In the genomic region with DNA sequence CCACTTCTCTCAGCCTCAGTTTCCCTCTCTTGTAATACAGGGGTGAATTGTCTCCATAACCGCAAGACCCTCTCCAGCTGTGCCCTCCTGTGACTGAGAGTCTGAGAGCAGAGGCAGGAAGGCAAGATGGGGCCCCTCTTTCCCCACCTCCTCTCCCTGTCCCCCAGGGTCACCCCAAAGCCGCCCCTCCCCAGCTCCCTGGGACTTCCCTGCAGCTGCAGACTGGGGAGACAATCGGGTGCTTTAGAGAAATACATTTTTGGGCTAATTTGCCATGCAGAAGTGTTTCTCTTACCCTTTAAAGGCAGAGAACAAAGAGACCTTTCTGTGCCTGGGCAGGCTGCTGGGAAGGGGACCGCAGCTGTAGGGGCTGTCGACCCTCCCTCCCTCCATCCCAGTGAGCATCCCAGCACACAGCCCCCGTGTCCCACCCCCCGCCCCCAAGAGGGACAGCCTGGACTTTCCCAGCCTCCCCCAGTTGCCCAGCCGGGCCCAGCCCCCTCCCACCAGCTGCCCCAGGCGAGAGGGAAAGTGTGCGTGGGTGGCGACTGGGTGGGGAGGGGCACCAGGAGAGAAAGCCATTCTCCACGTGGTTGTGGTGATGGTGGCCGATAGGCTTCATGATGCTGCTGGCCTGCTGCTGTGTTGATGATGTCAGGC, we compare ENCODE assay signal across 9 mouse cellular contexts. TPM values are rescaled to one million over a fixed set of nuclear protein-coding genes. Genes with fewer than 3 reads are reported as not detected.
A peak's percentile ranks its signal among the peaks of the same experiment; 100 is the strongest.
DNase-seq lines count a peak whose midpoint lies in the region; ATAC-seq and TF ChIP-seq lines count a peak whose summit lies in the region.
"Had no signal": no experiment of that assay in that cellular context is flagged by ENCODE, and none has a peak within 500 bp of the region (broad histone marks: within the 10 kb centered on the region; RNA-seq: fewer than 3 reads in every experiment).

No protein-coding gene starts in this region.

- H3K27me3 ChIP-seq in lung, embryonic 15.5 days: peaks cover 22% of the 10 kb centered on the region
- H3K27me3 ChIP-seq in forebrain, embryonic 16.5 days (replicated peaks; ENCODE audit: control insufficient read depth, insufficient read depth, low read length): no peaks in the 10 kb centered on the region
- H3K27me3 ChIP-seq in limb, embryonic 15.5 days: no peaks in the 10 kb centered on the region
- no peaks in the 10 kb centered on the region for H3K27me3 ChIP-seq in lung, postnatal 0 days (replicated peaks; ENCODE audit: insufficient read depth, low read length)

- no peak for TF ChIP-seq CTCF in lung, adult 2 months (IDR thresholded peaks at IDR 0.05; ENCODE audit: insufficient read depth, low read length)
- no peak for TF ChIP-seq CTCF in lung, postnatal 0 days (IDR thresholded peaks at IDR 0.05)

- H3K4me2 ChIP-seq in lung, embryonic 15.5 days: no peak overlapping the region
- no peak overlapping the region for H3K4me2 ChIP-seq in forebrain, embryonic 16.5 days (ENCODE audit: low read length)
- peak overlapping the region; percentile 17; the same call in 1 of the 2 replicates for H3K4me2 ChIP-seq in limb, embryonic 15.5 days
- no peak overlapping the region for H3K4me2 ChIP-seq in lung, postnatal 0 days (replicated peaks; ENCODE audit: low read depth, low read length)

- no peaks in the 10 kb centered on the region for H3K36me3 ChIP-seq in lung, embryonic 15.5 days
- H3K36me3 ChIP-seq in forebrain, embryonic 16.5 days (ENCODE audit: control insufficient read depth, insufficient read depth): no peaks in the 10 kb centered on the region
- H3K36me3 ChIP-seq in limb, embryonic 15.5 days: no peaks in the 10 kb centered on the region
- H3K36me3 ChIP-seq in lung, postnatal 0 days (ENCODE audit: insufficient read depth, low read length): no peaks in the 10 kb centered on the region

- H3K4me1 ChIP-seq in lung, embryonic 15.5 days: no peaks in the 10 kb centered on the region
- no peaks in the 10 kb centered on the region for H3K4me1 ChIP-seq in lung, adult 2 months (ENCODE audit: control insufficient read depth, insufficient read depth, low read length)
- H3K4me1 ChIP-seq in forebrain, embryonic 16.5 days (replicated peaks; ENCODE audit: control insufficient read depth, insufficient read depth, low read length): peaks cover 18% of the 10 kb centered on the region
- peaks cover 20% of the 10 kb centered on the region; the same call in 1 of the 2 replicates for H3K4me1 ChIP-seq in limb, embryonic 15.5 days
- H3K4me1 ChIP-seq in lung, postnatal 0 days (ENCODE audit: insufficient read depth, low read depth, low read length): no peaks in the 10 kb centered on the region

- 0 out of 2 replicates have a peak, but pooled peaks have one; percentile 38 for ATAC-seq in lung, embryonic 15.5 days (ENCODE audit: borderline replicate concordance, extremely low read depth, low FRiP score, low TSS enrichment)
- peak; percentile 62 for ATAC-seq in forebrain, embryonic 16.5 days
- ATAC-seq in limb, embryonic 15.5 days (ENCODE audit: insufficient number of reproducible peaks, low FRiP score, low TSS enrichment, low read depth): peak; percentile 37; the same call in 1 of the 2 replicates
- no peak for ATAC-seq in lung, postnatal 0 days

- no peak for TF ChIP-seq EP300 in lung, postnatal 0 days (IDR thresholded peaks at IDR 0.05)

- TF ChIP-seq POLR2A in lung, adult 2 months (IDR thresholded peaks at IDR 0.05; ENCODE audit: borderline replicate concordance, extremely low read depth, low read depth, low read length): no peak

- no peak overlapping the region for H3K27ac ChIP-seq in lung, embryonic 15.5 days
- peak overlapping the region; percentile 41; the same call in 1 of the 2 replicates for H3K27ac ChIP-seq in forebrain, embryonic 16.5 days (ENCODE audit: low read length)
- H3K27ac ChIP-seq in limb, embryonic 15.5 days: 0 out of 2 replicates have a peak overlapping the region, but pooled peaks have one; percentile 24
- no peak overlapping the region for H3K27ac ChIP-seq in lung, postnatal 0 days (ENCODE audit: low read length)
- H3K27ac ChIP-seq: macrophage had no signal

- no peaks in the 10 kb centered on the region for H3K9me3 ChIP-seq in lung, embryonic 15.5 days
- H3K9me3 ChIP-seq in forebrain, embryonic 16.5 days (ENCODE audit: control insufficient read depth, low read length): no peaks in the 10 kb centered on the region
- H3K9me3 ChIP-seq in limb, embryonic 15.5 days: no peaks in the 10 kb centered on the region
- H3K9me3 ChIP-seq in lung, postnatal 0 days (ENCODE audit: low read length): no peaks in the 10 kb centered on the region

- H3K9ac ChIP-seq in lung, embryonic 15.5 days: no peak overlapping the region
- peak overlapping the region; percentile 28 for H3K9ac ChIP-seq in forebrain, embryonic 16.5 days (replicated peaks; ENCODE audit: low read depth, low read length)
- H3K9ac ChIP-seq in limb, embryonic 15.5 days: no peak overlapping the region
- H3K9ac ChIP-seq in lung, postnatal 0 days (replicated peaks; ENCODE audit: low read depth): no peak overlapping the region

- 20% methylated on average over 13 of the region's 13 CpGs for WGBS in lung, embryonic 15.5 days
- 29% methylated on average over 13 of the region's 13 CpGs for WGBS in lung, adult 2 months
- 9% methylated on average over 13 of the region's 13 CpGs for WGBS in forebrain, embryonic 16.5 days
- 19% methylated on average over 13 of the region's 13 CpGs for WGBS in limb, embryonic 15.5 days
- 20% methylated on average over 13 of the region's 13 CpGs for WGBS in lung, postnatal 0 days

- no peak overlapping the region for H3K4me3 ChIP-seq in lung, embryonic 15.5 days
- H3K4me3 ChIP-seq in lung, adult 2 months (replicated peaks; ENCODE audit: extremely low read depth, low read depth, low read length): no peak overlapping the region
- no peak overlapping the region for H3K4me3 ChIP-seq in forebrain, embryonic 16.5 days (replicated peaks; ENCODE audit: low read length)
- no peak overlapping the region for H3K4me3 ChIP-seq in limb, embryonic 15.5 days
- no peak overlapping the region for H3K4me3 ChIP-seq in lung, postnatal 0 days (ENCODE audit: low read depth, low read length)

- no peak for DNase-seq in lung, adult 2 months
- peak; percentile 48 for DNase-seq in telencephalon, adult 2 months (ENCODE audit: low read depth, low spot score)
- no peak for DNase-seq in lung, postnatal 0 days (ENCODE audit: low spot score)
- no peak for DNase-seq in heart, adult 9 months (ENCODE audit: low spot score in 2 of 2)

RNA-seq across cellular contexts. Expression of gene Pick1, which starts 27.4 kb away (rescaled TPM):
- polyA plus RNA-seq in lung, embryonic 15.5 days (2015; fragmentation: Nextera tagmentation; extraction: Ambion mirVana): 35.1 and 42.8 TPM in 2 replicates
- 21.2 and 25.9 TPM in 2 replicates for polyA plus RNA-seq in lung, adult 2 months (2012; rRNA removed)
- 76.3 and 102 TPM in 2 replicates for polyA plus RNA-seq in forebrain, embryonic 16.5 days (2015; fragmentation: Nextera tagmentation; extraction: Ambion mirVana)
- polyA plus RNA-seq in limb, embryonic 15.5 days (2015; fragmentation: Nextera tagmentation; extraction: Ambion mirVana): 43.8 and 45.8 TPM in 2 replicates
- polyA plus RNA-seq in lung, postnatal 0 days (2015; fragmentation: Nextera tagmentation; extraction: Ambion mirVana): 22.0 and 22.2 TPM in 2 replicates

RNA-seq across cellular contexts. Expression of gene Gm49486, which starts 27.6 kb away (rescaled TPM):
- polyA plus RNA-seq in lung, embryonic 15.5 days (2015; fragmentation: Nextera tagmentation; extraction: Ambion mirVana): 0.31 and 0.46 TPM in 2 replicates
- polyA plus RNA-seq in lung, adult 2 months (2012; rRNA removed): 0.11 and 0.22 TPM in 2 replicates
- polyA plus RNA-seq in forebrain, embryonic 16.5 days (2015; fragmentation: Nextera tagmentation; extraction: Ambion mirVana): 0.82 and 0.94 TPM in 2 replicates
- 1.1 and 1.2 TPM in 2 replicates for polyA plus RNA-seq in limb, embryonic 15.5 days (2015; fragmentation: Nextera tagmentation; extraction: Ambion mirVana)
- 0.16 and 0.31 TPM in 2 replicates for polyA plus RNA-seq in lung, postnatal 0 days (2015; fragmentation: Nextera tagmentation; extraction: Ambion mirVana)
- polyA plus RNA-seq: macrophage had no signal

RNA-seq across cellular contexts. Expression of gene Sox10, which starts 36.6 kb away (rescaled TPM):
- 0.65 and 0.92 TPM in 2 replicates for polyA plus RNA-seq in lung, embryonic 15.5 days (2015; fragmentation: Nextera tagmentation; extraction: Ambion mirVana)
- 1.4 and 3.6 TPM in 2 replicates for polyA plus RNA-seq in lung, adult 2 months (2012; rRNA removed)
- 2.0 and 2.2 TPM in 2 replicates for polyA plus RNA-seq in forebrain, embryonic 16.5 days (2015; fragmentation: Nextera tagmentation; extraction: Ambion mirVana)
- polyA plus RNA-seq in limb, embryonic 15.5 days (2015; fragmentation: Nextera tagmentation; extraction: Ambion mirVana): 4.2 and 5.2 TPM in 2 replicates
- polyA plus RNA-seq in lung, postnatal 0 days (2015; fragmentation: Nextera tagmentation; extraction: Ambion mirVana): 0.11 and 0.31 TPM in 2 replicates
- polyA plus RNA-seq: macrophage had no signal

RNA-seq across cellular contexts. Expression of gene Slc16a8, which starts 52.9 kb away (rescaled TPM):
- polyA plus RNA-seq in lung, embryonic 15.5 days (2015; fragmentation: Nextera tagmentation; extraction: Ambion mirVana): 0.21 and 0.24 TPM in 2 replicates
- polyA plus RNA-seq in lung, adult 2 months (2012; rRNA removed): 0.37 and 0.52 TPM in 2 replicates
- polyA plus RNA-seq in forebrain, embryonic 16.5 days (2015; fragmentation: Nextera tagmentation; extraction: Ambion mirVana): 0.41 and 0.62 TPM in 2 replicates
- 0.12 and 0.36 TPM in 2 replicates for polyA plus RNA-seq in limb, embryonic 15.5 days (2015; fragmentation: Nextera tagmentation; extraction: Ambion mirVana)
- 0.07 and 0.13 TPM in 2 replicates for polyA plus RNA-seq in lung, postnatal 0 days (2015; fragmentation: Nextera tagmentation; extraction: Ambion mirVana)
- polyA plus RNA-seq: frontal cortex, adult 2 months; macrophage had no signal

Comparison
In these comparisons a context has a peak if more than half of its experiments do, and no peak if none do; other contexts are left out.
1. H3K27ac ChIP-seq: peak in forebrain, embryonic 16.5 days (single experiment) and limb, embryonic 15.5 days (single experiment); none in lung, embryonic 15.5 days (single experiment) and lung, postnatal 0 days (single experiment).